Mouse (Mus musculus): ENCODE data around the gene Frmd5. TPM values are rescaled to one million over a fixed set of nuclear protein-coding genes. Genes with fewer than 3 reads are reported as not detected.

The Frmd5 gene
- polyA plus RNA-seq, 1 experiment from 2014 or later = 3.3 TPM

GRCm38 (mm10) chr2:121723796-121724195 is 83.1 kb downstream of the Frmd5 start:
- no peaks in the 10 kb centered on the region for H3K4me1 ChIP-seq (replicated peaks; ENCODE audit: control insufficient read depth, insufficient read depth, low read length)
- no peaks in the 10 kb centered on the region for H3K36me3 ChIP-seq (ENCODE audit: control insufficient read depth, insufficient read depth, low read length)
- no peak overlapping the region for H3K27ac ChIP-seq (ENCODE audit: low read depth)
- H3K4me3 ChIP-seq (ENCODE audit: low read depth, low read length) = no peak overlapping the region
- 77% methylated on average over 8 of the region's 8 CpGs for WGBS
- H3K27me3 ChIP-seq (replicated peaks; ENCODE audit: control insufficient read depth, insufficient read depth, low read length) = no peaks in the 10 kb centered on the region
- no peak overlapping the region for H3K9ac ChIP-seq (ENCODE audit: low read length)
- no peak for ATAC-seq (replicated peaks; ENCODE audit: low FRiP score, low TSS enrichment, low read depth)
- no peak overlapping the region for H3K4me2 ChIP-seq (ENCODE audit: low read length)
- no peak for DNase-seq (ENCODE audit: low spot score)
- no peaks in the 10 kb centered on the region for H3K9me3 ChIP-seq (ENCODE audit: control insufficient read depth, low read length)

- 88% methylated on average over 6 of the region's 6 CpGs for WGBS
- H3K9me3 ChIP-seq (ENCODE audit: control insufficient read depth, low read length) = no peaks in the 10 kb centered on the region
- DNase-seq (ENCODE audit: low spot score) (no peak), ATAC-seq (replicated peaks; ENCODE audit: low FRiP score, low TSS enrichment, low read depth) (no peak)
- no peak overlapping the region for H3K27ac ChIP-seq (ENCODE audit: low read depth)
- no peak overlapping the region for H3K4me2 ChIP-seq (ENCODE audit: low read length)
- no peaks in the 10 kb centered on the region for H3K27me3 ChIP-seq (replicated peaks; ENCODE audit: control insufficient read depth, insufficient read depth, low read length)
- H3K4me3 ChIP-seq (ENCODE audit: low read depth, low read length) = no peak overlapping the region
- no peaks in the 10 kb centered on the region for H3K4me1 ChIP-seq (replicated peaks; ENCODE audit: control insufficient read depth, insufficient read depth, low read length)
- no peak overlapping the region for H3K9ac ChIP-seq (ENCODE audit: low read length)
- H3K36me3 ChIP-seq (ENCODE audit: control insufficient read depth, insufficient read depth, low read length) = no peaks in the 10 kb centered on the region
These were observed 87.9 kb downstream of the Frmd5 start for GRCm38 (mm10) chr2:121719000-121719399.

- no peaks in the 10 kb centered on the region for H3K9me3 ChIP-seq (ENCODE audit: control insufficient read depth, low read length)
- H3K4me1 ChIP-seq (replicated peaks; ENCODE audit: control insufficient read depth, insufficient read depth, low read length) = peaks cover under 1% of the 10 kb centered on the region; the same call in 1 of the 2 replicates
- no peak overlapping the region for H3K27ac ChIP-seq (ENCODE audit: low read depth)
- ATAC-seq (replicated peaks; ENCODE audit: low FRiP score, low TSS enrichment, low read depth) (no peak), DNase-seq (ENCODE audit: low spot score) (no peak)
- H3K36me3 ChIP-seq (ENCODE audit: control insufficient read depth, insufficient read depth, low read length) = no peaks in the 10 kb centered on the region
- H3K27me3 ChIP-seq (replicated peaks; ENCODE audit: control insufficient read depth, insufficient read depth, low read length) = no peaks in the 10 kb centered on the region
- no peak overlapping the region for H3K9ac ChIP-seq (ENCODE audit: low read length)
- no peak overlapping the region for H3K4me2 ChIP-seq (ENCODE audit: low read length)
- 60% methylated on average over 3 of the region's 3 CpGs for WGBS
- no peak overlapping the region for H3K4me3 ChIP-seq (ENCODE audit: low read depth, low read length)
These were observed 89.8 kb downstream of the Frmd5 start for GRCm38 (mm10) chr2:121717133-121717532.

- 78% methylated on average over 4 of the region's 4 CpGs for WGBS
- Histone ChIP-seq H3K36me3 (ENCODE audit: control insufficient read depth, insufficient read depth, low read length) (no peaks in the 10 kb centered on the region), H3K4me1 (replicated peaks; ENCODE audit: control insufficient read depth, insufficient read depth, low read length) (peaks cover 4% of the 10 kb centered on the region; the same call in 1 of the 2 replicates), H3K27me3 (replicated peaks; ENCODE audit: control insufficient read depth, insufficient read depth, low read length) (no peaks in the 10 kb centered on the region), H3K27ac (ENCODE audit: low read depth) (no peak overlapping the region), H3K4me3 (ENCODE audit: low read depth, low read length) (no peak overlapping the region), H3K9ac (ENCODE audit: low read length) (no peak overlapping the region), H3K4me2 (ENCODE audit: low read length) (no peak overlapping the region), H3K9me3 (ENCODE audit: control insufficient read depth, low read length) (no peaks in the 10 kb centered on the region)
- no peak for DNase-seq (ENCODE audit: low spot score)
- ATAC-seq (replicated peaks; ENCODE audit: low FRiP score, low TSS enrichment, low read depth) = no peak
These were observed 93.3 kb downstream of the Frmd5 start for GRCm38 (mm10) chr2:121713567-121713966.

- 15% methylated on average over 9 of the region's 9 CpGs for WGBS
- peak; percentile 53 for DNase-seq (ENCODE audit: low spot score)
- no peak overlapping the region for H3K27ac ChIP-seq (ENCODE audit: low read depth)
- H3K27me3 ChIP-seq (replicated peaks; ENCODE audit: control insufficient read depth, insufficient read depth, low read length) = no peaks in the 10 kb centered on the region
- no peak overlapping the region for H3K4me2 ChIP-seq (ENCODE audit: low read length)
- no peak overlapping the region for H3K9ac ChIP-seq (ENCODE audit: low read length)
- peak; percentile 60; the same call in 1 of the 2 replicates for ATAC-seq (replicated peaks; ENCODE audit: low FRiP score, low TSS enrichment, low read depth)
- H3K4me3 ChIP-seq (ENCODE audit: low read depth, low read length) = no peak overlapping the region
- H3K36me3 ChIP-seq (ENCODE audit: control insufficient read depth, insufficient read depth, low read length) = no peaks in the 10 kb centered on the region
- H3K4me1 ChIP-seq (replicated peaks; ENCODE audit: control insufficient read depth, insufficient read depth, low read length) = peaks cover 4% of the 10 kb centered on the region; the same call in 1 of the 2 replicates
- H3K9me3 ChIP-seq (ENCODE audit: control insufficient read depth, low read length) = no peaks in the 10 kb centered on the region
These were observed 95.0 kb downstream of the Frmd5 start for GRCm38 (mm10) chr2:121711748-121712384.

GRCm38 (mm10) chr2:121709096-121709495 is 97.8 kb downstream of the Frmd5 start:
- Histone ChIP-seq H3K27ac (ENCODE audit: low read depth) (no peak overlapping the region), H3K4me3 (ENCODE audit: low read depth, low read length) (no peak overlapping the region), H3K9ac (ENCODE audit: low read length) (no peak overlapping the region), H3K4me2 (ENCODE audit: low read length) (no peak overlapping the region), H3K4me1 (replicated peaks; ENCODE audit: control insufficient read depth, insufficient read depth, low read length) (peaks cover 4% of the 10 kb centered on the region; the same call in 1 of the 2 replicates), H3K36me3 (ENCODE audit: control insufficient read depth, insufficient read depth, low read length) (no peaks in the 10 kb centered on the region), H3K27me3 (replicated peaks; ENCODE audit: control insufficient read depth, insufficient read depth, low read length) (no peaks in the 10 kb centered on the region), H3K9me3 (ENCODE audit: control insufficient read depth, low read length) (no peaks in the 10 kb centered on the region)
- DNase-seq (ENCODE audit: low spot score) = no peak
- no peak for ATAC-seq (replicated peaks; ENCODE audit: low FRiP score, low TSS enrichment, low read depth)
- 71% methylated on average over 4 of the region's 4 CpGs for WGBS

GRCm38 (mm10) chr2:121707461-121707860 is 99.4 kb downstream of the Frmd5 start:
- H3K4me1 ChIP-seq (replicated peaks; ENCODE audit: control insufficient read depth, insufficient read depth, low read length) = peaks cover 4% of the 10 kb centered on the region; the same call in 1 of the 2 replicates
- no peaks in the 10 kb centered on the region for H3K27me3 ChIP-seq (replicated peaks; ENCODE audit: control insufficient read depth, insufficient read depth, low read length)
- H3K4me2 ChIP-seq (ENCODE audit: low read length) = no peak overlapping the region
- ATAC-seq (replicated peaks; ENCODE audit: low FRiP score, low TSS enrichment, low read depth) (no peak), DNase-seq (ENCODE audit: low spot score) (no peak)
- H3K36me3 ChIP-seq (ENCODE audit: control insufficient read depth, insufficient read depth, low read length) = no peaks in the 10 kb centered on the region
- H3K9me3 ChIP-seq (ENCODE audit: control insufficient read depth, low read length) = no peaks in the 10 kb centered on the region
- no peak overlapping the region for H3K27ac ChIP-seq (ENCODE audit: low read depth)
- H3K4me3 ChIP-seq (ENCODE audit: low read depth, low read length) = no peak overlapping the region
- H3K9ac ChIP-seq (ENCODE audit: low read length) = no peak overlapping the region
- 83% methylated on average over 5 of the region's 5 CpGs for WGBS

GRCm38 (mm10) chr2:121705756-121706155 is 101.1 kb downstream of the Frmd5 start:
- no peaks in the 10 kb centered on the region for H3K27me3 ChIP-seq (replicated peaks; ENCODE audit: control insufficient read depth, insufficient read depth, low read length)
- 59% methylated on average over 2 of the region's 2 CpGs for WGBS

GRCm38 (mm10) chr2:121699331-121699730 is 107.6 kb downstream of the Frmd5 start:
- Histone ChIP-seq H3K9ac (ENCODE audit: low read length) (no peak overlapping the region), H3K9me3 (ENCODE audit: control insufficient read depth, low read length) (no peaks in the 10 kb centered on the region), H3K4me3 (ENCODE audit: low read depth, low read length) (no peak overlapping the region), H3K27ac (ENCODE audit: low read depth) (no peak overlapping the region), H3K27me3 (replicated peaks; ENCODE audit: control insufficient read depth, insufficient read depth, low read length) (no peaks in the 10 kb centered on the region), H3K4me1 (replicated peaks; ENCODE audit: control insufficient read depth, insufficient read depth, low read length) (no peaks in the 10 kb centered on the region), H3K36me3 (ENCODE audit: control insufficient read depth, insufficient read depth, low read length) (no peaks in the 10 kb centered on the region), H3K4me2 (ENCODE audit: low read length) (no peak overlapping the region)
- ATAC-seq (replicated peaks; ENCODE audit: low FRiP score, low TSS enrichment, low read depth) (no peak), DNase-seq (ENCODE audit: low spot score) (no peak)
- WGBS = 56% methylated on average over 6 of the region's 6 CpGs

More at GRCm38 (mm10) chr2:121705756-121706155, 101.1 kb downstream of the Frmd5 start:
- DNase-seq (ENCODE audit: low spot score) = no peak
- no peaks in the 10 kb centered on the region for H3K9me3 ChIP-seq (ENCODE audit: control insufficient read depth, low read length)
- H3K36me3 ChIP-seq (ENCODE audit: control insufficient read depth, insufficient read depth, low read length) = no peaks in the 10 kb centered on the region
- no peak for ATAC-seq (replicated peaks; ENCODE audit: low FRiP score, low TSS enrichment, low read depth)
- no peak overlapping the region for H3K4me3 ChIP-seq (ENCODE audit: low read depth, low read length)
- no peak overlapping the region for H3K27ac ChIP-seq (ENCODE audit: low read depth)
- H3K4me2 ChIP-seq (ENCODE audit: low read length) = no peak overlapping the region
- no peaks in the 10 kb centered on the region for H3K4me1 ChIP-seq (replicated peaks; ENCODE audit: control insufficient read depth, insufficient read depth, low read length)
- no peak overlapping the region for H3K9ac ChIP-seq (ENCODE audit: low read length)

All from intestine, embryonic 14.5 days (tissue).